Mouse (Mus musculus) stomach, postnatal 0 days (tissue): ENCODE results near the gene Podn.

Experiments
- CTCF ChIP-seq: IDR thresholded peaks from 2 replicates; pipeline ENCODE4 v1.5.1; 2016; ENCODE audit warnings: antibody characterized with exemption, low read depth, mild to moderate bottlenecking, moderate library complexity
- EP300 ChIP-seq: optimal IDR thresholded peaks from 2 replicates; pipeline ENCODE3; 2016; ENCODE audit warnings: antibody characterized with exemption

DNA sequence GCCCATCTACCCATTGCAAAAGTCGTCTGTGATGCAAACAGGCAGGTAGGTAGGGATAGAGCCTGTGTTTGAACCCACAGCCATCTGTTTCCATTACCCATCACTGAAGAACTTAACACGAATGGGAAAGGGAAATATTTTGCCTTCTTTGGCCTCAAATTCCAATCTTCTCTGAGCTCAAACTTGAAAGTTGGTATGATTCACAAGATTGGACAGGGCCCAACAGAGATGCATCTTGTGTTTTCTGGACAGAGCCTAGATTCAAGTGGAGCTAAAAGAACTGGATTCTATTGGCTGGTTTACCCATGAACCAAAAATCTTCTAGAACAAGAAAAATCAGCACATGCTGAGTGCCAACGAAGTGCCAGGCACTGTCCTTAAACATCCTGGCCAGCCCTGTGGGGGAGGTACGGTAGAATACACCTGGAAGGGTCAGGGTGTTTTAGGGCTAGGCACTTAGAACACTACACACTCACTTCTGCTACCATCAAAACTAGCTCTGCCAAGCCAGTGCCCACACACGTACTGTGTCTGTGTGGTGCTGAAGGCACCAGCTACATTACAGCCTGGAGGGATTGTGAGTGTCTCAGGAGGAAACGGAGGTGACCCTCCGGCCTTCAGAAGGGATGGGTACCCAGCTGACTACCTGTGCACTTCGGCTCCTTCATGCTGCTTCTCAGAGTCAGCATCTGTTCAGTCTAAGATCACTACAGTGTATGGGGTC is 63.0 kb downstream of the Podn start:
- TF ChIP-seq CTCF (no peak), EP300 (no peak)
